Mouse (Mus musculus): ENCODE data around the gene Ncapd2.

GRCm38 (mm10) chr6:125142436-125142835, 49.1 kb downstream of the Ncapd2 start:
- TF ChIP-seq CTCF (IDR thresholded peaks at IDR 0.05; ENCODE audit: low read depth) = no peak
- no peak for TF ChIP-seq EP300 (IDR thresholded peaks at IDR 0.05; ENCODE audit: low read depth)

Measured in liver, embryonic 14.5 days (tissue).